Comparison of ENCODE assay signal across 10 mouse cellular contexts in the genomic region with DNA sequence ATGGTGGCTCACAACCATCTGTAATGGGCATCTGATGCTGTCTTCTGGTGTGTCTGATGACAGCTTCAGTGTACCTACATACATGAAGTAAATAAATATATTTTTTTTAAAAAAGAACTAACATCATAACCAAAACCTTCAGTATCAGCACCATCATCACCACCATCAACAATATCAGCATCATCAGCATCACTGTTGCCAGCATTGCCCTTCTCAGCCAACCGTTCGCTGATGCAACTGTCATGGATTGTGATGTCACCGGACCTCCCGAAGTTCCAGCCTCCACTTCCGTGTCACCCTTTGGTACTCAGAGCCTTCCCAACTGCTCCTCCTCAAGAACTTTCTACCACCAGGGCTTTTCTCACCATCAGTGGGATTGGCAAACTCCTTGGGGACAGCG. TPM values are rescaled to one million over a fixed set of nuclear protein-coding genes. Genes with fewer than 3 reads are reported as not detected.
DNase-seq lines count a peak whose midpoint lies in the region; ATAC-seq and TF ChIP-seq lines count a peak whose summit lies in the region.
"Had no signal": no experiment of that assay in that cellular context is flagged by ENCODE, and none has a peak within 500 bp of the region (broad histone marks: within the 10 kb centered on the region; RNA-seq: fewer than 3 reads in every experiment).

A gene (plus strand): TSS at position 301 of the 400 bp plus-strand sequence.

- no peak for TF ChIP-seq CTCF in kidney, adult 2 months (conservative IDR thresholded peaks at IDR 0.05; ENCODE audit: insufficient read depth, insufficient read length, low read depth, low read length)
- no peak for TF ChIP-seq CTCF in forebrain, postnatal 0 days (IDR thresholded peaks at IDR 0.05; ENCODE audit: low read depth)

- H3K27me3 ChIP-seq in kidney, adult 2 months (replicated peaks; ENCODE audit: control insufficient read depth, insufficient read depth, low read length) = no peaks in the 10 kb centered on the region
- no peaks in the 10 kb centered on the region for H3K27me3 ChIP-seq in forebrain, postnatal 0 days (ENCODE audit: insufficient read depth, low read length)
- no peaks in the 10 kb centered on the region for H3K27me3 ChIP-seq in limb, embryonic 15.5 days
- H3K27me3 ChIP-seq: heart, embryonic 15.5 days; stomach, embryonic 15.5 days had no signal

- no peak within 1 kb of the TSS for H3K27ac ChIP-seq in kidney, adult 2 months (ENCODE audit: insufficient read depth, low read depth, low read length)
- H3K27ac ChIP-seq in forebrain, postnatal 0 days (ENCODE audit: low read depth, low read length) = no peak within 1 kb of the TSS
- H3K27ac ChIP-seq in limb, embryonic 15.5 days = no peak within 1 kb of the TSS
- H3K27ac ChIP-seq: heart, embryonic 15.5 days; stomach, embryonic 15.5 days had no signal

- no peak within 1 kb of the TSS for H3K4me3 ChIP-seq in kidney, adult 2 months (ENCODE audit: insufficient read depth, low read depth, low read length)
- H3K4me3 ChIP-seq in forebrain, postnatal 0 days (ENCODE audit: low read depth, low read length) = no peak within 1 kb of the TSS
- H3K4me3 ChIP-seq in limb, embryonic 15.5 days = no peak within 1 kb of the TSS
- H3K4me3 ChIP-seq: heart, embryonic 15.5 days; stomach, embryonic 15.5 days had no signal

- H3K9me3 ChIP-seq in forebrain, postnatal 0 days (ENCODE audit: low read length) = no peaks in the 10 kb centered on the region
- no peaks in the 10 kb centered on the region for H3K9me3 ChIP-seq in limb, embryonic 15.5 days
- H3K9me3 ChIP-seq: heart, embryonic 15.5 days; stomach, embryonic 15.5 days had no signal

- DNase-seq in kidney, adult 2 months = no peak
- DNase-seq in kidney, postnatal 10 days = no peak
- DNase-seq in adrenal gland, adult 8-10 months = no peak
- DNase-seq in forebrain, postnatal 0 days = no peak
- DNase-seq in right cerebral cortex, adult 2 months (ENCODE audit: low spot score in 2 of 2) = no peak
- no peak for DNase-seq in thymus, adult 18-20 months

- no peak within 1 kb of the TSS for H3K9ac ChIP-seq in forebrain, postnatal 0 days
- no peak within 1 kb of the TSS for H3K9ac ChIP-seq in limb, embryonic 15.5 days
- H3K9ac ChIP-seq: heart, embryonic 15.5 days; stomach, embryonic 15.5 days had no signal

- H3K4me1 ChIP-seq in kidney, adult 2 months (ENCODE audit: control insufficient read depth, insufficient read depth, low read length) = no peaks in the 10 kb centered on the region
- H3K4me1 ChIP-seq in forebrain, postnatal 0 days (ENCODE audit: insufficient read depth) = no peaks in the 10 kb centered on the region
- H3K4me1 ChIP-seq in limb, embryonic 15.5 days = no peaks in the 10 kb centered on the region
- H3K4me1 ChIP-seq: heart, embryonic 15.5 days; stomach, embryonic 15.5 days had no signal

- no peak for TF ChIP-seq POLR2A in kidney, adult 2 months (IDR thresholded peaks at IDR 0.05; ENCODE audit: low read depth, low read length)

- ATAC-seq in forebrain, postnatal 0 days = no peak
- ATAC-seq in limb, embryonic 15.5 days (ENCODE audit: insufficient number of reproducible peaks, low FRiP score, low TSS enrichment, low read depth) = no peak
- no peak for ATAC-seq in activated CD4-positive, CD25-positive, alpha-beta regulatory T cell, adult 4 months

- 92% methylated on average over 6 of the region's 6 CpGs for WGBS in kidney, adult 2 months
- 94% methylated on average over 6 of the region's 6 CpGs for WGBS in forebrain, postnatal 0 days
- WGBS in limb, embryonic 15.5 days = 93% methylated on average over 6 of the region's 6 CpGs

- H3K4me2 ChIP-seq in forebrain, postnatal 0 days (ENCODE audit: low read depth) = no peak within 1 kb of the TSS
- H3K4me2 ChIP-seq in limb, embryonic 15.5 days = no peak within 1 kb of the TSS
- H3K4me2 ChIP-seq: heart, embryonic 15.5 days; stomach, embryonic 15.5 days had no signal

- H3K36me3 ChIP-seq in kidney, adult 2 months (ENCODE audit: control insufficient read depth, insufficient read depth, low read length) = no peaks in the 10 kb centered on the region
- peaks cover 26% of the 10 kb centered on the region for H3K36me3 ChIP-seq in forebrain, postnatal 0 days (ENCODE audit: insufficient read depth)
- H3K36me3 ChIP-seq in limb, embryonic 15.5 days = no peaks in the 10 kb centered on the region
- H3K36me3 ChIP-seq: heart, embryonic 15.5 days; stomach, embryonic 15.5 days had no signal

RNA-seq across cellular contexts. Expression of the gene that starts here (rescaled TPM):
- polyA plus RNA-seq in kidney, adult 2 months (2012; rRNA removed) = 24.6 and 26.4 TPM in 2 replicates
- 10 to 100 TPM; 32.0 to 61.9 (median 50.0) TPM for total RNA-seq in adrenal gland, adult 8-10 months (2022)
- 28.5 and 47.7 TPM in 2 replicates for total RNA-seq in forebrain, postnatal 0 days (2014; rRNA removed)
- polyA plus RNA-seq in forebrain, postnatal 0 days (2015; fragmentation: Nextera tagmentation; extraction: Ambion mirVana) = 14.4 and 18.0 TPM in 2 replicates
- polyA plus RNA-seq in limb, embryonic 15.5 days (2015; fragmentation: Nextera tagmentation; extraction: Ambion mirVana) = 11.8 and 11.9 TPM in 2 replicates
- polyA plus RNA-seq in activated CD4-positive, CD25-positive, alpha-beta regulatory T cell, adult 4 months (2017; shearing (Covaris generic)) = 1 to 10 TPM; 2.4 to 3.5 TPM
